Mouse (Mus musculus) thymus, postnatal 10 days (tissue): ENCODE measurements around the gene Trank1.

ENCODE experiments used
- DNase-seq, 2 experiments: peaks; one replicate each; pipeline ENCODE4 v3.0.0; 2021; ENCODE audit warnings: low spot score in 2 of 2

Gene Trank1

GRCm38 (mm10) chr9:111381056-111382025 lies 69.8 kb downstream of the Trank1 start:
- no peak for DNase-seq

- no peak for DNase-seq
Observed at GRCm38 (mm10) chr9:111382469-111382868, 70.9 kb downstream of the Trank1 start.

- no peak for DNase-seq
Observed at GRCm38 (mm10) chr9:111383046-111383445, 71.5 kb downstream of the Trank1 start.

- no peak for DNase-seq
Observed at GRCm38 (mm10) chr9:111383756-111384155, 72.2 kb downstream of the Trank1 start.

GRCm38 (mm10) chr9:111385526-111386491 lies 74.3 kb downstream of the Trank1 start:
- no peak for DNase-seq

- no peak for DNase-seq
Observed at GRCm38 (mm10) chr9:111386569-111386968, 75.0 kb downstream of the Trank1 start.

- DNase-seq, result no peak
Observed at GRCm38 (mm10) chr9:111387576-111387975, 76.0 kb downstream of the Trank1 start.

- no peak for DNase-seq
Observed at GRCm38 (mm10) chr9:111390016-111390415, 78.5 kb downstream of the Trank1 start.

GRCm38 (mm10) chr9:111391036-111391435 lies 79.5 kb downstream of the Trank1 start:
- no peak for DNase-seq

- DNase-seq, result no peak
Observed at GRCm38 (mm10) chr9:111391926-111392442, 80.4 kb downstream of the Trank1 start.

GRCm38 (mm10) chr9:111395265-111395664 lies 83.7 kb downstream of the Trank1 start:
- DNase-seq, result no peak

GRCm38 (mm10) chr9:111398059-111398458 lies 86.5 kb downstream of the Trank1 start:
- no peak for DNase-seq

GRCm38 (mm10) chr9:111400089-111400488 lies 88.5 kb downstream of the Trank1 start:
- DNase-seq, result no peak

- DNase-seq, result no peak
Observed at GRCm38 (mm10) chr9:111403159-111403558, 91.6 kb downstream of the Trank1 start.

- DNase-seq, result no peak
Observed at GRCm38 (mm10) chr9:111404346-111405079, 93.0 kb downstream of the Trank1 start.

- DNase-seq, result no peak
Observed at GRCm38 (mm10) chr9:111405080-111405428, 93.5 kb downstream of the Trank1 start.

- no peak for DNase-seq
Observed at GRCm38 (mm10) chr9:111408012-111408411, 96.5 kb downstream of the Trank1 start.

GRCm38 (mm10) chr9:111408427-111408826 lies 96.9 kb downstream of the Trank1 start:
- no peak for DNase-seq

- no peak for DNase-seq
Observed at GRCm38 (mm10) chr9:111412471-111413160, 101.1 kb downstream of the Trank1 start.

- DNase-seq, result no peak
Observed at GRCm38 (mm10) chr9:111421862-111422261, 110.3 kb downstream of the Trank1 start.

- DNase-seq, result no peak
Observed at GRCm38 (mm10) chr9:111422567-111422966, 111.0 kb downstream of the Trank1 start.
